Mouse (Mus musculus): ENCODE measurements at regions not wholly inside any gene's neighbourhood (a gene's known extent, or its start where the extent isn't known, plus 50 kb on each side); places are given as distances from the start of the nearest gene placed in this dataset.
"Not testable (repeated sequence)": the region's sequence is repeated elsewhere in the genome, so short reads cannot be mapped to it uniquely, and the experiment has no call there.

- not testable (repeated sequence) for DNase-seq (ENCODE audit: low spot score)
Observed at GRCm38 (mm10) chr17:13551693-13552404, 197.5 kb downstream of the Tcp10c start.

- not testable (repeated sequence) for DNase-seq (ENCODE audit: low spot score)
Observed at GRCm38 (mm10) chr17:13552840-13553239, 198.5 kb downstream of the Tcp10c start.

- DNase-seq (ENCODE audit: low spot score): peak; percentile 63
Observed at GRCm38 (mm10) chr17:13555311-13556059, 201.1 kb downstream of the Tcp10c start.

GRCm38 (mm10) chr17:13556060-13556660, 201.8 kb downstream of the Tcp10c start:
- not testable (repeated sequence) for DNase-seq (ENCODE audit: low spot score)

GRCm38 (mm10) chr17:13558863-13559262, 201.5 kb upstream of the Afdn start:
- DNase-seq (ENCODE audit: low spot score): no peak

- DNase-seq (ENCODE audit: low spot score): no peak
Observed at GRCm38 (mm10) chr17:13561342-13561741, 199.0 kb upstream of the Afdn start.

GRCm38 (mm10) chr17:13562974-13563373, 197.4 kb upstream of the Afdn start:
- no peak for DNase-seq (ENCODE audit: low spot score)

GRCm38 (mm10) chr17:13564800-13565199, 195.5 kb upstream of the Afdn start:
- DNase-seq (ENCODE audit: low spot score): no peak

GRCm38 (mm10) chr17:13566680-13567079, 193.7 kb upstream of the Afdn start:
- DNase-seq (ENCODE audit: low spot score): no peak

- no peak for DNase-seq (ENCODE audit: low spot score)
Observed at GRCm38 (mm10) chr17:13567183-13567582, 193.2 kb upstream of the Afdn start.

- no peak for DNase-seq (ENCODE audit: low spot score)
Observed at GRCm38 (mm10) chr17:13570796-13571195, 189.5 kb upstream of the Afdn start.

GRCm38 (mm10) chr17:13572204-13572833, 188.0 kb upstream of the Afdn start:
- no peak for DNase-seq (ENCODE audit: low spot score)

GRCm38 (mm10) chr17:13573036-13573435, 187.3 kb upstream of the Afdn start:
- no peak for DNase-seq (ENCODE audit: low spot score)

GRCm38 (mm10) chr17:13574122-13574521, 186.2 kb upstream of the Afdn start:
- no peak for DNase-seq (ENCODE audit: low spot score)

- DNase-seq (ENCODE audit: low spot score): no peak
Observed at GRCm38 (mm10) chr17:13574682-13575444, 185.5 kb upstream of the Afdn start.

GRCm38 (mm10) chr17:13577798-13578197, 182.5 kb upstream of the Afdn start:
- DNase-seq (ENCODE audit: low spot score): no peak

- no peak for DNase-seq (ENCODE audit: low spot score)
Observed at GRCm38 (mm10) chr17:13581214-13581920, 179.0 kb upstream of the Afdn start.

- no peak for DNase-seq (ENCODE audit: low spot score)
Observed at GRCm38 (mm10) chr17:13581995-13582588, 178.2 kb upstream of the Afdn start.

- no peak for DNase-seq (ENCODE audit: low spot score)
Observed at GRCm38 (mm10) chr17:13583475-13584233, 176.7 kb upstream of the Afdn start.

GRCm38 (mm10) chr17:13584394-13584793, 175.9 kb upstream of the Afdn start:
- DNase-seq (ENCODE audit: low spot score): no peak

Measured in urinary bladder, postnatal 25 days (tissue).